Mouse (Mus musculus): ENCODE measurements around the gene Nsun7. TPM values are rescaled to one million over a fixed set of nuclear protein-coding genes. Genes with fewer than 3 reads are reported as not detected.

Gene Nsun7
- total RNA-seq, 2 experiments from 2014 or later, result 0.19 to 0.25 TPM

DNA sequence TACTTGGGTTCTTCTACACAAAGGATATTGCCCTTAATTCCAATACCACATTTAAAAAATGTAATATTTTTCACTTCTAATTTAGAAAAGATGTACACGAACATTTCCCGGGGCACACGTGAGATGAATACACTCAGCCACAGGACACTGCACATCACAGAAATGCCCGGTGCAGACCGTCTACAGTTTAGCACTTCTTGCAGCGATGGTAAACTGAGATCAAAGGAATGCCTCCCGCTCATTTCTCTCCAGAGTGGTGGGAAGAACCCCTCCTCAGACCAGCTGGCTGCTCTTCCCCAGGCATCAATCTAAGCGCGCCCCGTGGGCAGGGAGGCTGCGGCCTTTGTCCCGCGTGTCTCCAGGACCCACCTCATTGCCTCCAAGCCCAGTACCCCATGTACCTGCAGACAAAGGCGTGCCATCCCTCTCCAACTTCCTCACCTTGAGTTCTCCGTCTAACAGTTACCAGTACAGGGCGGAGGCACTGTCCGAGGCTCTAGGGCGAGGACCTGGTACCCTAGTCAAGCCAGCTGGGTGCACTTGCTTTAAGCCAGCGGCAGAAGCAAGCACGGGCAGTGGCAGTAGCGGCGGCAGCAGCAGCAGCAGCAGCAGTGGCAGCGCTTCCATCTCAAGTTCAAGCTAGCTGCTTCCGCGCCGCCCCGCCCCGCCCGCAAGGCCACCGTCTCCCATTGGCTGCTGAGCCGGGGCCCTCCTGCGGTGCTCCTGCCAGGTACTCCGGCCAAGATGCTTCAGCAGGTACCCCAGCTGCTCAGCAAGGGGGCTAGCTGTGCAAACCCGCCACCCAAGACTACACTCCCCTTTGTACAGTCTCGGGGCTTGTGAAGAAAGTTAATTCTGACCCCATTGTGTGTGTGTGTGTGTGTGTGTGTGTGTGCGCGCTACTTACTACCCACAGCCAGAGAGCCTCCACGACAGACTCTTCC lies 77.6 kb downstream of the Nsun7 start:
- peak; percentile 59 for DNase-seq

DNA sequence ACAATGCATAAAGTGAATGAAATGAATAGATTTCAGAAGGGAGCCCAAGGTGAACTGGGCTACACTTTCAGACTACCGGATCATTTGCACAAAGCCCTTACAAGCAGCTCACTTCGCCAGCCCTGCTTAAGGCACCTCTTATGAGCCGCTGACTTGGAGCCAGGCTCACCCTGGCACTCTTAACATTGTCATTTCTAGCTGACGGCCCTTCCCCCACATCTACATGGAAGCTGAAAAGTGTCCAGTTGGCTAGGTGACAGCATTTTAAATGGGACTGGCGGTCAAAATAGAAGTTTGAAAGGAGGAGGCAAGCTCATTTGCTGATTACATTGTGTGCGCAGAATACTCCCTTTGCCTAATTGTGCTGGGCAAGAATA lies 78.3 kb downstream of the Nsun7 start:
- peak; percentile 82 for DNase-seq

DNA sequence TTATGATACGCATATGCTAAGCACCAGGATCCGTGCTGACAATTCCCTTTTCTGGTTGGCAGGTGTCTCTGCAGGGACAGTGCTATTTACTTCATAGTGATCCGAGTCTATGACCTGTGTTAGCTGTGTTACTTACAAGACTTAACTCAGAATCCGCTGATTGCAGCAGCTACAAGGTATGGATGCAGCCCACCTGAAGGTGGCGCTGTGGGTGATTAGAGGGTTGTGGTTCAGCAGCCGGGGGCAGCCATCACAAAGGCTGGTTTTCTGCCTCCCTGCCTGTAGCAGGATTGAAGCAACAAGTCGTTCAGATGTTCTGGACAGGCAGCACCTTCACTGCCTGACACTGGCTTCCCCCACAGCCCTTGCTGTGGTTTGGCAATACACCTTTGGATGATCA lies 78.9 kb downstream of the Nsun7 start:
- DNase-seq, result peak; percentile 52

- DNase-seq, result no peak
Observed at GRCm38 (mm10) chr5:66340356-66341102, 80.8 kb downstream of the Nsun7 start.

- DNase-seq, result no peak
Observed at GRCm38 (mm10) chr5:66341848-66342247, 82.2 kb downstream of the Nsun7 start.

GRCm38 (mm10) chr5:66342285-66342684 lies 82.6 kb downstream of the Nsun7 start:
- DNase-seq, result no peak

DNA sequence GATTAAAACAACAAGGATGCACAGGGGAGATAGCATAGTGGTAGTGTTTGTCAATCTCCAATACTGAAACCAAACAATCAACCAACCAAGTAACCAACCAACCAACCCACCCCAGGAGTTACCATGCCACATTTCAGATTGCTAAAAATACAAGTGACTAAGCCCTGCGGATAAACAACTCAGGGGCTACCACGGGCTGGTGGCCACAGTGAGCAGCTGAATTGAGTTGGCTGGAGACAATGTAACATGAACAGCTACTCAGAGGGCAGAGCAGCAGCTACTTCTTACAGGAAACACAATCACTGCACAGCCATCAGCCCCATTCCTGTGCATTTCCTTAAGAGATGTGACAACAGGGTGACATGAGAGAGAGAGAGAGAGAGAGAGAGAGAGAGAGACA lies 84.5 kb downstream of the Nsun7 start:
- no peak for DNase-seq

DNA sequence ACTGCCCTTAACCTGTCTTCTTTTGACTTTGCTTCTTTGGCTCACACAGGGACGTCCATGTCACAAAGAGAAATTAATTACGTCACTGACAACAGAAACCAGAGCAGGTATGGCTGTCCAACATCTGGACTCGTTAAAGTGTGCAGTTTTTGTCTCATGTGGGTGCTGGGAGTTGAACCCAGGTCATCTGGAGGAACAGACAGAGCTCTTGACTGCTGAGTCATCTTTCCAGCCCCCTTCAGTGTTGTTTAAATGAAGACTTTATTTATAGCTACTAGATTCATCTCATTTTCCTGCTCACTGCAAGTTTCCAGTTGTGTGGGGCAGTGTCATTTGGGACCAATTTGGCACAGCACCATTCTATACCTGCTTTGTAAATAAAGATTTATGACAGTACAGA lies 85.4 kb downstream of the Nsun7 start:
- DNase-seq, result no peak

GRCm38 (mm10) chr5:66346756-66347155 lies 87.1 kb downstream of the Nsun7 start:
- no peak for DNase-seq

Other genes with a start within 250 kb of the Nsun7 start
- gene Rbm47, start 86.8 kb upstream of the Nsun7 start, total RNA-seq (2021), result 1 to 10 TPM; 1.8 to 2.9 TPM

All from heart, postnatal 4 days (tissue).